Mouse (Mus musculus): ENCODE data around the gene Hsd3b1. TPM values are rescaled to one million over a fixed set of nuclear protein-coding genes. Genes with fewer than 3 reads are reported as not detected.
"Not testable (repeated sequence)": the region's sequence is repeated elsewhere in the genome, so short reads cannot be mapped to it uniquely, and the experiment has no call there.

The Hsd3b1 gene
- polyA plus RNA-seq, 1 experiment from 2014 or later, result not detected

DNA sequence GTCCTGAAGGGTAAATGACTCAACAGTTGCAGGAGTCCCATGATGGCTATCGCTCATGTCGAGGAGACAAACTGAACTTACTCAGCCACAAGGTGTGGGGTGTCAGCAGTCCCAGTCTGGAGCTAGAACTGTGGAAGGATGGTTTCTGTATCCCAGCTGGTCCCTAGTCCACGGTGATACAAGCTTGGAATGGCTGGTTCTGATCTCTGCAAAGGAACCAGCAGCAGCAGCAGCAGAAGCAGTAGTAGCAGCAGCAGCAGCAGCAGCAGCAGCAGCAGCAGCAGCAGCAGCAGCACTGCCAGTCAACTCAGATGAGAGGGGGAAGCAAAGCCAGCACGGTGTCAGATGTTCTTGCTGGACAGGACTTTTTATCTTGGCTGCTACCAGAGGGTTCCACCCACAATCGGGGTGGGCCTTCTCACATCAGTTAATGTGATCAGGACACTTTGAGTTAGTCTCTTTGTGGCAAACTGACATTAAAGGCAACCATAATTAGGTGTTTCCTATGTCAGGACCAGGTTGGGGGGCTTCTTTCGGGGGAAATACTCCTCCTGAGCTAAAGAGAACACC is 45.4 kb downstream of the Hsd3b1 start, which contains the start of gene Hsd3b6:
Gene Hsd3b6, minus strand, starts transcription at position 343 of the 570 bp plus-strand sequence.
- no peaks in the 10 kb centered on the region for H3K36me3 ChIP-seq (ENCODE audit: control insufficient read depth, insufficient read depth, low read length)
- ATAC-seq, result no peak

DNA sequence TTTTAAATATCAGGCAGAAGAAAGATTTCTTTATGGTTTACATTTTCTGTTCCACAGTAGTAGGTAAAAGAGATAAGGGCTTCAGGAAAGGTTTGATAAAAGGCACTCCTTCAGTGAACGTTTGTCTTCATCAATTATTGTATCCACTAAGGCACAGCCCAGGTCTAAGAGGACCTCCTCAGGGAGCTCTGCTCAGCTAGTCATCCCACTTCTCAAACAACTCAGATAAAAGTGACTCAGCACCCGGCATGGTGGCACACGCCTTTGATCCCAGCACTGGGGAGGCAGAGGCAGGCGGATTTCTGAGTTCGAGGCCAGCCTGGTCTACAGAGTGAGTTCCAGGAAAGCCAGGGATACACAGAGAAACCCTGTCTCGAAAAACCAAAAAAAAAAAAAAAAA is 46.9 kb downstream of the Hsd3b1 start:
- WGBS, result 91% methylated on average over 6 of the region's 6 CpGs
- not testable (repeated sequence) for H3K27ac ChIP-seq (ENCODE audit: low read length); H3K4me3 ChIP-seq (ENCODE audit: low read depth, low read length); H3K9ac ChIP-seq (ENCODE audit: low read depth, low read length); ATAC-seq; H3K27me3 ChIP-seq (ENCODE audit: control insufficient read depth, insufficient read depth, low read depth, low read length); H3K9me3 ChIP-seq (replicated peaks; ENCODE audit: control insufficient read depth, low read length, poor library complexity, severe bottlenecking); H3K4me1 ChIP-seq (ENCODE audit: control insufficient read depth, insufficient read depth, low read length); H3K36me3 ChIP-seq (ENCODE audit: control insufficient read depth, insufficient read depth, low read length); H3K4me2 ChIP-seq (ENCODE audit: low read length)

More for the DNA sequence above, 45.4 kb downstream of the Hsd3b1 start, which contains the start of gene Hsd3b6:
- Histone ChIP-seq H3K9me3 (replicated peaks; ENCODE audit: control insufficient read depth, low read length, poor library complexity, severe bottlenecking) (no peaks in the 10 kb centered on the region), H3K9ac (ENCODE audit: low read depth, low read length) (no peak within 1 kb of the TSS), H3K4me2 (ENCODE audit: low read length) (no peak within 1 kb of the TSS), H3K4me1 (ENCODE audit: control insufficient read depth, insufficient read depth, low read length) (no peaks in the 10 kb centered on the region), H3K27me3 (ENCODE audit: control insufficient read depth, insufficient read depth, low read depth, low read length) (no peaks in the 10 kb centered on the region), H3K27ac (ENCODE audit: low read length) (no peak within 1 kb of the TSS), H3K4me3 (ENCODE audit: low read depth, low read length) (no peak within 1 kb of the TSS)
- 77% methylated on average over 6 of the region's 6 CpGs for WGBS

DNA sequence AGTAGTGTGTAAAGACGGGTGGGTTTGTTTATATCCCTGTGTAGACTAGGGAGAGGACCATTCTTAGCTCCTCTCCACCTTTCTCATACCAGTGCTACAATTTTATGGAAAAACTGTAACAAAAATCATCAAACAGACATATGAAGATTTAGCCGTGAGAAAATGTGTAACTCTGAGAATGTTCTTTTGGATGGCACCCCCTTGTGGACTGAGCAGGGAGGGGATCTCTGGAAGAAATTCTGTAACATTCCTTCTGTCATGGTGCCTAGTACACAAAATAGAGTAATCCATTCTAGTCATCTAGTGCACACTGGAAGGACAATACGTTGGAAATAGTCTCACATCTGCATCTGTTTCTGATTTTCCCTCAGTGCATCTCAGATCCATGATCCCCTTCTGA is 54.6 kb downstream of the Hsd3b1 start:
- not testable (repeated sequence) for H3K9ac ChIP-seq (ENCODE audit: low read depth, low read length); H3K9me3 ChIP-seq (replicated peaks; ENCODE audit: control insufficient read depth, low read length, poor library complexity, severe bottlenecking); H3K27ac ChIP-seq (ENCODE audit: low read length); ATAC-seq; H3K4me2 ChIP-seq (ENCODE audit: low read length); H3K27me3 ChIP-seq (ENCODE audit: control insufficient read depth, insufficient read depth, low read depth, low read length); H3K4me1 ChIP-seq (ENCODE audit: control insufficient read depth, insufficient read depth, low read length); H3K4me3 ChIP-seq (ENCODE audit: low read depth, low read length); H3K36me3 ChIP-seq (ENCODE audit: control insufficient read depth, insufficient read depth, low read length)
- 62% methylated on average over 3 of the region's 3 CpGs for WGBS

Other genes starting within 250 kb of the Hsd3b1 start
- gene Hsd3b5, start 229.5 kb downstream of the Hsd3b1 start, polyA plus RNA-seq (2015; fragmentation: Nextera tagmentation; extraction: Ambion mirVana), result not detected in 2 replicates
- not detected in 2 replicates for gene Hsd3b2, start 135.3 kb downstream of the Hsd3b1 start, polyA plus RNA-seq (2015; fragmentation: Nextera tagmentation; extraction: Ambion mirVana)
- gene Hsd3b3, start 96.7 kb downstream of the Hsd3b1 start, polyA plus RNA-seq (2015; fragmentation: Nextera tagmentation; extraction: Ambion mirVana), result 0.23 and 0.39 TPM in 2 replicates
- 0.44 and 0.47 TPM in 2 replicates for gene Hsd3b6, start 45.4 kb downstream of the Hsd3b1 start, polyA plus RNA-seq (2015; fragmentation: Nextera tagmentation; extraction: Ambion mirVana)
- gene Hao2, start 33.4 kb upstream of the Hsd3b1 start, polyA plus RNA-seq (2015; fragmentation: Nextera tagmentation; extraction: Ambion mirVana), result not detected in 2 replicates

Measured in midbrain, embryonic 16.5 days (tissue).